Mouse (Mus musculus) neural tube, embryonic 15.5 days (tissue): ENCODE measurements at regions not wholly inside any gene's neighbourhood (a gene's known extent, or its start where the extent isn't known, plus 50 kb on each side); places are given as distances from the start of the nearest gene placed in this dataset.

Experiments used
- ATAC-seq: fragments of 200-750 bp; cut with Nextera tagmentation; 2 replicates; pipeline ENCODE4 v1.8.0; 2017; ENCODE audit warnings: mild to moderate bottlenecking, moderate TSS enrichment, moderate library complexity; ENCODE audit not compliant: low FRiP score
- H3K27ac ChIP-seq: fragments of 300-500 bp; sonication (generic); replicated peaks from 2 replicates; pipeline ENCODE4 v1.5.1; 2015; ENCODE audit warnings: mild to moderate bottlenecking, inconsistent platforms
- H3K27me3 ChIP-seq: fragments of 300-500 bp; sonication (generic); replicated peaks from 2 replicates; pipeline ENCODE4 v1.6.1; 2015; ENCODE audit warnings: inconsistent platforms
- H3K36me3 ChIP-seq: fragments of 300-500 bp; sonication (generic); 2 replicates; pipeline ENCODE4 v1.6.1; 2015; ENCODE audit warnings: inconsistent platforms
- H3K4me1 ChIP-seq: fragments of 300-500 bp; sonication (generic); 2 replicates; pipeline ENCODE4 v1.6.1; 2015; ENCODE audit warnings: inconsistent platforms
- H3K4me2 ChIP-seq: fragments of 300-500 bp; sonication (generic); 2 replicates; pipeline ENCODE4 v1.6.1; 2015; ENCODE audit warnings: inconsistent platforms, mild to moderate bottlenecking, moderate library complexity
- H3K4me3 ChIP-seq: fragments of 300-500 bp; sonication (generic); replicated peaks from 2 replicates; pipeline ENCODE4 v1.5.1; 2015; ENCODE audit warnings: mild to moderate bottlenecking, inconsistent platforms
- H3K9ac ChIP-seq: fragments of 300-500 bp; sonication (generic); replicated peaks from 2 replicates; pipeline ENCODE4 v1.6.1; 2015; ENCODE audit warnings: mild to moderate bottlenecking, inconsistent platforms
- H3K9me3 ChIP-seq: fragments of 300-500 bp; sonication (generic); replicated peaks from 2 replicates; pipeline ENCODE4 v1.6.1; 2016; ENCODE audit warnings: inconsistent platforms
- WGBS: fragments of 180-500 bp; shearing (Covaris S2); methylation state at CpG from one replicate; pipeline ENCODE4 v1.1.7; 2015; ENCODE audit warnings: mixed read lengths; 5-methylcytosine and 5-hydroxymethylcytosine counted together

GRCm38 (mm10) chr3:7973287-7973686, 1353.0 kb upstream of the 1700008P02Rik start:
- Histone ChIP-seq H3K4me1 (no peaks in the 10 kb centered on the region), H3K9ac (no peak overlapping the region), H3K4me3 (no peak overlapping the region), H3K27me3 (no peaks in the 10 kb centered on the region), H3K4me2 (no peak overlapping the region), H3K36me3 (no peaks in the 10 kb centered on the region), H3K27ac (no peak overlapping the region), H3K9me3 (no peaks in the 10 kb centered on the region)
- ATAC-seq: no peak
- 58% methylated on average over 3 of the region's 3 CpGs for WGBS

- WGBS: 86% methylated on average over 1 of the region's 1 CpGs
- Histone ChIP-seq H3K9ac (no peak overlapping the region), H3K27me3 (no peaks in the 10 kb centered on the region)
Observed at GRCm38 (mm10) chr3:7953911-7954310, 1333.7 kb upstream of the 1700008P02Rik start.

GRCm38 (mm10) chr3:7943646-7944381, 1323.6 kb upstream of the 1700008P02Rik start:
- 35% methylated on average over 8 of the region's 8 CpGs for WGBS
- H3K27ac ChIP-seq: no peak overlapping the region
- peak; percentile 89 for ATAC-seq
- H3K27me3 ChIP-seq: no peaks in the 10 kb centered on the region
- H3K4me3 ChIP-seq: no peak overlapping the region
- H3K4me1 ChIP-seq: peaks cover 2% of the 10 kb centered on the region; the same call in 1 of the 2 replicates
- H3K36me3 ChIP-seq: no peaks in the 10 kb centered on the region
- peak overlapping the region; percentile 13; the same call in 1 of the 2 replicates for H3K4me2 ChIP-seq
- H3K9ac ChIP-seq: no peak overlapping the region
- H3K9me3 ChIP-seq: no peaks in the 10 kb centered on the region

More at GRCm38 (mm10) chr3:7953911-7954310, 1333.7 kb upstream of the 1700008P02Rik start:
- H3K4me2 ChIP-seq: no peak overlapping the region
- no peaks in the 10 kb centered on the region for H3K4me1 ChIP-seq
- no peaks in the 10 kb centered on the region for H3K36me3 ChIP-seq
- H3K4me3 ChIP-seq: no peak overlapping the region
- 0 out of 2 replicates have a peak, but pooled peaks cover 3% of the 10 kb centered on the region for H3K9me3 ChIP-seq
- ATAC-seq: no peak
- H3K27ac ChIP-seq: no peak overlapping the region
